Comparison of ENCODE assay signal across 10 mouse cellular contexts in the genomic region with DNA sequence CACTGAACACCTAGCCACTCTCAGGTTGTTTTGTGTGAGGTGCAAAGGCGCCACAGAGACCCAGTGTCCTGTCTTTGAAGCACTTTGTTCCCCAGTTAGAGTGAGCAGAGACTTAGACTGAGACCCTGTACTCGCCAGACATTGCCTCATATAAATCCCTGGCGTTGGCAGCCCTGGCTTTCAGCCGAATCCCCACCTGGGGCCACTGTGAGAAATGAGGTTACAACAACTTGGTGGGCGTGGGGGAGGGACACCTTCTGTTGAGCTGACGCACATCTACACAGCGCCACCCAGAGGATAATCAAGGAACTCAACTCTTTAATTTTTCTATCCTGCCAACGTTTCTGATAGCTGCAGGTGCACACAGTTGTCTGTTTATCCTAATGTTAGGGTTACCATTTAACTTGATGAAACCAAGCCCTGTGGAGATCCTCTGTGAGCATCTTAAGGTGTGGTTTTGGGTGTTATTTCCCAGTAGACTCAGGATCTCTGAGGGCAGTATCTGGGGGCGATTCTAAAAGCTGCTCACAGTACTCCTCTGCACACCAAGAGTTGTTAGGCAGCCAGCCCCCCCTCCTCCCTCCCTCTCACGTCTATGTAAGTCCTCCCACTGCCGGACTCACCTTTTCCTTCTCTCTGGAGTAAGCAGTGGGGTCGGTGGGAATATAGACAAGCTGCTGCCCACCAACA. TPM values are rescaled to one million over a fixed set of nuclear protein-coding genes. Genes with fewer than 3 reads are reported as not detected.
DNase-seq lines count a peak whose midpoint lies in the region; ATAC-seq and TF ChIP-seq lines count a peak whose summit lies in the region.
"Had no signal": no experiment of that assay in that cellular context is flagged by ENCODE, and none has a peak within 500 bp of the region (broad histone marks: within the 10 kb centered on the region; RNA-seq: fewer than 3 reads in every experiment).

No protein-coding gene starts in this region.

- H3K36me3 ChIP-seq in testis, adult 2 months (ENCODE audit: control insufficient read depth, insufficient read depth, low read length), result no peaks in the 10 kb centered on the region
- no peaks in the 10 kb centered on the region for H3K36me3 ChIP-seq in limb, embryonic 11.5 days (ENCODE audit: control insufficient read depth, insufficient read depth, low read length)
- H3K36me3 ChIP-seq: embryonic facial prominence, embryonic 12.5 days; lung, embryonic 15.5 days had no signal

- peak; percentile 78 for TF ChIP-seq CTCF in testis, adult 2 months (IDR thresholded peaks at IDR 0.05; ENCODE audit: control insufficient read depth, insufficient read depth, insufficient replicate concordance, low read depth, low read length)

- H3K4me2 ChIP-seq in limb, embryonic 11.5 days (ENCODE audit: low read depth, severe bottlenecking), result no peak overlapping the region
- H3K4me2 ChIP-seq: embryonic facial prominence, embryonic 12.5 days; lung, embryonic 15.5 days had no signal

- no peaks in the 10 kb centered on the region for H3K27me3 ChIP-seq in testis, adult 2 months (ENCODE audit: control insufficient read depth, insufficient read depth, low read length)
- no peaks in the 10 kb centered on the region for H3K27me3 ChIP-seq in limb, embryonic 11.5 days (ENCODE audit: control insufficient read depth, insufficient read depth, low read length)
- H3K27me3 ChIP-seq: embryonic facial prominence, embryonic 12.5 days; lung, embryonic 15.5 days had no signal

- TF ChIP-seq POLR2A in testis, adult 2 months (IDR thresholded peaks at IDR 0.05; ENCODE audit: control insufficient read depth, low read depth, low read length), result no peak

- H3K9ac ChIP-seq in limb, embryonic 11.5 days (ENCODE audit: low read length), result no peak overlapping the region
- H3K9ac ChIP-seq: embryonic facial prominence, embryonic 12.5 days; lung, embryonic 15.5 days had no signal

- no peaks in the 10 kb centered on the region for H3K9me3 ChIP-seq in limb, embryonic 11.5 days (ENCODE audit: control insufficient read depth, low read length)
- H3K9me3 ChIP-seq: embryonic facial prominence, embryonic 12.5 days; lung, embryonic 15.5 days had no signal

- no peak for DNase-seq in testis, postnatal 14 days (ENCODE audit: low spot score)
- peak; percentile 51 to 65 for DNase-seq in cerebellum, postnatal 25 days
- DNase-seq in frontal cortex, postnatal 14 days (ENCODE audit: low spot score in 2 of 2), result peak; percentile 58 to 60
- DNase-seq in limb, embryonic 11.5 days (ENCODE audit: low spot score), result peak; percentile 61
- peak; percentile 59 for DNase-seq in right cerebral cortex, adult 18-20 months
- DNase-seq in kidney, adult 11 months, result no peak

- peak; percentile 47; the same call in 1 of the 2 replicates for ATAC-seq in limb, embryonic 11.5 days (ENCODE audit: insufficient number of reproducible peaks, low FRiP score, low TSS enrichment, low read depth)
- no peak for ATAC-seq in monocyte, adult 5-6 weeks (replicated peaks; ENCODE audit: insufficient number of reproducible peaks, low FRiP score, low TSS enrichment, poor library complexity, severe bottlenecking)

- 24% methylated on average over 12 of the region's 12 CpGs for WGBS in limb, embryonic 11.5 days

- no peak overlapping the region for H3K4me3 ChIP-seq in testis, adult 2 months (ENCODE audit: control insufficient read depth, low read depth, low read length)
- H3K4me3 ChIP-seq in limb, embryonic 11.5 days (ENCODE audit: low read depth, low read length), result no peak overlapping the region
- H3K4me3 ChIP-seq: embryonic facial prominence, embryonic 12.5 days; lung, embryonic 15.5 days had no signal

- H3K4me1 ChIP-seq in testis, adult 2 months (ENCODE audit: control insufficient read depth, insufficient read depth, low read length), result peaks cover 2% of the 10 kb centered on the region; the same call in 1 of the 2 replicates
- 0 out of 2 replicates have a peak, but pooled peaks cover 2% of the 10 kb centered on the region for H3K4me1 ChIP-seq in limb, embryonic 11.5 days (ENCODE audit: control insufficient read depth, insufficient read depth, low read length)
- H3K4me1 ChIP-seq: lung, embryonic 15.5 days had no signal

- H3K27ac ChIP-seq in testis, adult 2 months (ENCODE audit: control insufficient read depth, insufficient read depth, low read depth, low read length), result no peak overlapping the region
- no peak overlapping the region for H3K27ac ChIP-seq in limb, embryonic 11.5 days (replicated peaks; ENCODE audit: low read depth, low read length)
- H3K27ac ChIP-seq: embryonic facial prominence, embryonic 12.5 days; lung, embryonic 15.5 days had no signal

RNA-seq across cellular contexts. Expression of a gene that starts 32.6 kb away (rescaled TPM):
- 0.02 TPM in 1 of 2 replicates, not detected in the other for polyA plus RNA-seq in testis, adult 2 months (2012; rRNA removed)
- 0.16 TPM in 1 of 2 replicates, not detected in the other for polyA plus RNA-seq in limb, embryonic 11.5 days (2014; fragmentation: Nextera tagmentation; extraction: Ambion mirVana)
- total RNA-seq in monocyte, adult 5-6 weeks (2017), result not detected in 3 replicates

Comparison
In these comparisons a context has a peak if more than half of its experiments do, and no peak if none do; other contexts are left out.
1. DNase-seq: peak in cerebellum, postnatal 25 days (2 of 2), frontal cortex, postnatal 14 days (2 of 2), limb, embryonic 11.5 days (single experiment) and right cerebral cortex, adult 18-20 months (single experiment); none in testis, postnatal 14 days (single experiment) and kidney, adult 11 months (single experiment).